Comparison of ENCODE assay signal across 8 mouse cellular contexts in genomic region chr11:69685526-69686148, GRCm38 (mm10). TPM values are rescaled to one million over a fixed set of nuclear protein-coding genes. Genes with fewer than 3 reads are reported as not detected.
DNase-seq lines count a peak whose midpoint lies in the region; ATAC-seq and TF ChIP-seq lines count a peak whose summit lies in the region.

Gene Tnfsf13, minus strand, starts transcription at chr11:69685784.

- H3K27ac ChIP-seq in spleen, adult 2 months (ENCODE audit: insufficient read depth, low read length), result peak within 1 kb of the TSS; percentile 90
- H3K27ac ChIP-seq in cortical plate, adult 2 months (ENCODE audit: insufficient read depth, low read length), result peak within 1 kb of the TSS; percentile 89
- peak within 1 kb of the TSS; percentile 47; the same call in 1 of the 2 replicates for H3K27ac ChIP-seq in kidney, embryonic 14.5 days (ENCODE audit: low read depth, low read length)
- H3K27ac ChIP-seq in stomach, embryonic 15.5 days, result peak within 1 kb of the TSS; percentile 80

- no peak for TF ChIP-seq CTCF in spleen, adult 2 months (IDR thresholded peaks at IDR 0.05; ENCODE audit: extremely low read depth, insufficient read depth, insufficient read length, insufficient replicate concordance)
- TF ChIP-seq CTCF in cortical plate, adult 2 months (IDR thresholded peaks at IDR 0.05; ENCODE audit: extremely low read depth, insufficient read depth, low read length), result no peak

- no peaks in the 10 kb centered on the region for H3K36me3 ChIP-seq in spleen, adult 2 months (ENCODE audit: control insufficient read depth, insufficient read depth, low read length)
- H3K36me3 ChIP-seq in kidney, embryonic 14.5 days (ENCODE audit: control insufficient read depth, insufficient read depth, low read length), result no peaks in the 10 kb centered on the region
- H3K36me3 ChIP-seq in stomach, embryonic 15.5 days, result no peaks in the 10 kb centered on the region

- H3K9me3 ChIP-seq in kidney, embryonic 14.5 days (ENCODE audit: control insufficient read depth, low read length), result no peaks in the 10 kb centered on the region
- H3K9me3 ChIP-seq in stomach, embryonic 15.5 days, result no peaks in the 10 kb centered on the region

- WGBS in spleen, adult 2 months, result 60% methylated on average over 10 of the region's 10 CpGs
- WGBS in kidney, embryonic 14.5 days, result 73% methylated on average over 10 of the region's 10 CpGs
- WGBS in stomach, embryonic 15.5 days, result 55% methylated on average over 10 of the region's 10 CpGs

- no peaks in the 10 kb centered on the region for H3K4me1 ChIP-seq in spleen, adult 2 months (ENCODE audit: control insufficient read depth, insufficient read depth, insufficient read length)
- no peaks in the 10 kb centered on the region; the same call in 1 of the 2 replicates for H3K4me1 ChIP-seq in cortical plate, adult 2 months (ENCODE audit: control insufficient read depth, insufficient read depth, low read length)
- peaks cover 23% of the 10 kb centered on the region; the same call in 1 of the 2 replicates for H3K4me1 ChIP-seq in kidney, embryonic 14.5 days (ENCODE audit: control insufficient read depth, insufficient read depth, low read length)
- H3K4me1 ChIP-seq in stomach, embryonic 15.5 days, result peaks cover 37% of the 10 kb centered on the region

- H3K4me2 ChIP-seq in kidney, embryonic 14.5 days (replicated peaks; ENCODE audit: low read depth, low read length), result no peak within 1 kb of the TSS; the same call in 1 of the 2 replicates
- peak within 1 kb of the TSS; percentile 19; the same call in 1 of the 2 replicates for H3K4me2 ChIP-seq in stomach, embryonic 15.5 days

- TF ChIP-seq POLR2A in spleen, adult 2 months (IDR thresholded peaks at IDR 0.05; ENCODE audit: low read depth, low read length), result no peak
- 0 out of 2 replicates have a peak, but pooled peaks have one; percentile 31 for TF ChIP-seq POLR2A in cortical plate, adult 2 months (IDR thresholded peaks at IDR 0.05; ENCODE audit: extremely low read depth, insufficient read depth, low read length)

- no peaks in the 10 kb centered on the region for H3K27me3 ChIP-seq in spleen, adult 2 months (ENCODE audit: control insufficient read depth, insufficient read depth, low read length)
- no peaks in the 10 kb centered on the region for H3K27me3 ChIP-seq in kidney, embryonic 14.5 days (ENCODE audit: control insufficient read depth, insufficient read depth, low read length)
- H3K27me3 ChIP-seq in stomach, embryonic 15.5 days (replicated peaks), result no peaks in the 10 kb centered on the region

- H3K4me3 ChIP-seq in spleen, adult 2 months (ENCODE audit: extremely low read depth, insufficient read depth, insufficient read length), result peak within 1 kb of the TSS; percentile 17; the same call in 1 of the 2 replicates
- no peak within 1 kb of the TSS for H3K4me3 ChIP-seq in cortical plate, adult 2 months (ENCODE audit: insufficient read depth, low read length)
- no peak within 1 kb of the TSS for H3K4me3 ChIP-seq in kidney, embryonic 14.5 days (ENCODE audit: low read length)
- H3K4me3 ChIP-seq in stomach, embryonic 15.5 days (replicated peaks), result no peak within 1 kb of the TSS

- ATAC-seq in kidney, embryonic 14.5 days (ENCODE audit: low FRiP score, low TSS enrichment), result no peak
- no peak for ATAC-seq in stomach, embryonic 15.5 days (ENCODE audit: insufficient read depth, low FRiP score, low read depth)
- ATAC-seq in erythroblast, adult 5-6 weeks (replicated peaks; ENCODE audit: low FRiP score, poor library complexity, severe bottlenecking), result no peak

- no peak for DNase-seq in spleen, adult 2 months (ENCODE audit: low read depth in 1 of 2, low spot score in 2 of 2)
- no peak for DNase-seq in spleen, adult 12 weeks (ENCODE audit: low spot score)
- peak; percentile 95 to 96 for DNase-seq in heart, adult 9 months (ENCODE audit: low spot score in 2 of 2)
- peak; percentile 91 for DNase-seq in lung, postnatal 10 days

- no peak within 1 kb of the TSS for H3K9ac ChIP-seq in kidney, embryonic 14.5 days (ENCODE audit: low read depth, low read length)
- H3K9ac ChIP-seq in stomach, embryonic 15.5 days, result no peak within 1 kb of the TSS

RNA-seq across cellular contexts. Expression of gene Tnfsf13, which starts in this region (rescaled TPM):
- 4.6 and 4.9 TPM in 2 replicates for polyA plus RNA-seq in spleen, adult 2 months (2012; rRNA removed)
- polyA plus RNA-seq in cortical plate, adult 2 months (2012; rRNA removed), result 6.1 and 7.5 TPM in 2 replicates
- 0.34 and 0.60 TPM in 2 replicates for polyA plus RNA-seq in kidney, embryonic 14.5 days (2014; fragmentation: Nextera tagmentation; extraction: Ambion mirVana)
- 0.31 and 0.61 TPM in 2 replicates for polyA plus RNA-seq in stomach, embryonic 15.5 days (2015; fragmentation: Nextera tagmentation; extraction: Ambion mirVana)
- 9.2 and 17.9 TPM in 2 replicates for total RNA-seq in erythroblast, adult 5-6 weeks (2015; ENCODE audit: low replicate concordance)
- 0.28 and 7.8 TPM in 2 replicates for total RNA-seq in erythroblast, adult 5-6 weeks (2017; ENCODE audit: low replicate concordance)

Comparison
In these comparisons a context has a peak if more than half of its experiments do, and no peak if none do; other contexts are left out.
1. DNase-seq: peak in heart, adult 9 months (2 of 2) and lung, postnatal 10 days (single experiment); none in spleen, adult 2 months (0 of 2) and spleen, adult 12 weeks (single experiment).
2. Peak in every context shown above with its lines, with median percentiles within 50 percentile points of each other: H3K27ac ChIP-seq.